Mouse (Mus musculus) lung, postnatal 0 days (tissue): ENCODE data around the gene Teddm1b.

ENCODE experiments used
- CTCF ChIP-seq: IDR thresholded peaks from 2 replicates; pipeline ENCODE4 v1.5.1; 2016; ENCODE audit warnings: antibody characterized with exemption, mild to moderate bottlenecking
- EP300 ChIP-seq: IDR thresholded peaks from 2 replicates; pipeline ENCODE4 v1.6.1; 2016; ENCODE audit warnings: antibody characterized with exemption, mild to moderate bottlenecking, control low read depth

DNA sequence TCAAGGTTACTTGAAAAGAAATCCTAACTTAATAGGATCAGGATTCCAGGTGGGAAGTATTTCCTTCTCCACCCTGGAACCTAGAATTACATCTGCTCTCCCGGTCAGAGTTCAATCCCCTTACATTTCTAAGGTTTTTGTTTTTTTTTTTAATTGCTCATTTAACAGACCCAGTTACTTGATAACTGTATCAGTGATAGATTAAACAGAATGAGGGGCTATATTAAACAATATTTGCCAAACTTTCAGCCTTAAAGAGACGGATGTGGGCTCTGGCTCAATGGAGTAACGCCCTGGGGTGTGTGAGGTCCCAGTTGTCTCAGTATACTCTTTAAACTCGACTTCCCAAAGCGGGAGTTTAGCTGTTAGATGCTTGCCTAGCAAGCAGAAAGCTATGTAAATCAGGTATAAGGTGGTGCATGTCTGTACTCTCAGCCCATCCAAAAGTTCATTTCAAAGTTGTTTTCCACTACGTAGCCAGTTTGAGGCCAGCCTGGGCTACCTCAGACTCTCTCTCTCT is 37.2 kb downstream of the Teddm1b start:
- TF ChIP-seq CTCF (no peak), EP300 (no peak)
